ENCODE assay signal across 15 mouse cellular contexts in genomic region chr1:144545142-144545541, GRCm38 (mm10). TPM values are rescaled to one million over a fixed set of nuclear protein-coding genes. Genes with fewer than 3 reads are reported as not detected.
"Had no signal": no experiment of that assay in that cellular context is flagged by ENCODE, and none has a peak within 500 bp of the region (broad histone marks: within the 10 kb centered on the region; RNA-seq: fewer than 3 reads in every experiment).

No protein-coding gene starts in this region.

- H3K4me2 ChIP-seq: liver, embryonic 11.5 days; liver, embryonic 15.5 days; neural tube, embryonic 12.5 days had no signal

- H3K9ac ChIP-seq: liver, embryonic 15.5 days; neural tube, embryonic 12.5 days had no signal

- DNase-seq: kidney, adult 8-10 months; kidney, postnatal 25 days; right cerebral cortex, postnatal 25 days; thymus, postnatal 36 days had no signal

- H3K27me3 ChIP-seq: liver, embryonic 15.5 days; neural tube, embryonic 12.5 days had no signal

- H3K36me3 ChIP-seq: limb, embryonic 10.5 days; liver, embryonic 15.5 days; neural tube, embryonic 12.5 days had no signal

- H3K4me1 ChIP-seq: limb, embryonic 10.5 days; liver, embryonic 15.5 days; neural tube, embryonic 12.5 days had no signal

- H3K9me3 ChIP-seq: limb, embryonic 10.5 days; liver, embryonic 15.5 days; neural tube, embryonic 12.5 days had no signal

- ATAC-seq: intestine, postnatal 0 days had no signal

- H3K4me3 ChIP-seq: left cerebral cortex, adult 2 months; limb, embryonic 10.5 days; liver, embryonic 15.5 days; neural tube, embryonic 12.5 days had no signal

- H3K27ac ChIP-seq: left cerebral cortex, adult 2 months; limb, embryonic 10.5 days; liver, embryonic 15.5 days; neural tube, embryonic 12.5 days had no signal

RNA-seq across cellular contexts. Expression of gene Rgs21, which starts 22.3 kb away (rescaled TPM):
- polyA plus RNA-seq: intestine, postnatal 0 days; kidney, embryonic 16.5 days; limb, embryonic 10.5 days; limb, embryonic 14.5 days; liver, embryonic 11.5 days; liver, embryonic 15.5 days; lung, embryonic 16.5 days; neural tube, embryonic 12.5 days; small intestine, adult 2 months; stomach, embryonic 16.5 days had no signal
